Mouse (Mus musculus) liver, adult (tissue): ENCODE measurements around the gene Smg6.

Source experiments
- GATA4 ChIP-seq: IDR thresholded peaks from 2 replicates; pipeline ENCODE4 v1.6.1; 2014; ENCODE audit warnings: mild to moderate bottlenecking, low read length; ENCODE audit not compliant: insufficient replicate concordance

Smg6 gene

DNA sequence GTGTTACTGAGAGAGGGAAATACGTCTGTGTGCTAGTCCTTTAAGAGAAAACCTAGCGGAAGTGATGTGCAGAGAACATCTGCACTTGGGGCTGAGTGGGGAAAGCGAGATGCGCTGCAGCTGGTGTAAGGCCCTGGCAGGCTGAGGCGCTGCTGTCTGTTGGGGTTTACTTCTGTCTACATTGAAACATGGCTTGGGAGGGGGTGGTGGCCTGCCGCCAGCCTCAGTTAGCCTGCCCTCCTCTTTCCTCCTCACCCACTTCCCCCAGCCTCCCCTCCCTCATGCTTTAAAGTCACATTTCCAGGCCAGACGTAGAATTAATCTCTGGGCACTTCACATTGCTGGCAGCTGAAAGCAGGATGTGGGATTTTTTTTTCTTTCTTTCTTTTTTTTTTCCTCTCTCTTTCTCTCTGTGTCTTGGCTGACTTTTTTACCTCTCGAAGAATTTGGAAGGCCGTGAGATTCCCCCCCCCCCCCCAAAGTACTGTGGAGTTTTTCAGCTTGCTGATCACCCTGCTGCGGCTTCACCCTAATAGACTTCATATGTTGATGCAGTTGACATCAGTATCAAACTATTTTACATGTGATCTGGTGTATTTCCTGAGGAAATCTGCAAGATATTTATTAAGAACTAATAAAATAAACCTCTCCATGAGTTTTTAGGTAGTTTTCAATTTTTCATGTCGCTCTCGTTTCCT lies 87.5 kb downstream of the Smg6 start:
- no peak for TF ChIP-seq GATA4

DNA sequence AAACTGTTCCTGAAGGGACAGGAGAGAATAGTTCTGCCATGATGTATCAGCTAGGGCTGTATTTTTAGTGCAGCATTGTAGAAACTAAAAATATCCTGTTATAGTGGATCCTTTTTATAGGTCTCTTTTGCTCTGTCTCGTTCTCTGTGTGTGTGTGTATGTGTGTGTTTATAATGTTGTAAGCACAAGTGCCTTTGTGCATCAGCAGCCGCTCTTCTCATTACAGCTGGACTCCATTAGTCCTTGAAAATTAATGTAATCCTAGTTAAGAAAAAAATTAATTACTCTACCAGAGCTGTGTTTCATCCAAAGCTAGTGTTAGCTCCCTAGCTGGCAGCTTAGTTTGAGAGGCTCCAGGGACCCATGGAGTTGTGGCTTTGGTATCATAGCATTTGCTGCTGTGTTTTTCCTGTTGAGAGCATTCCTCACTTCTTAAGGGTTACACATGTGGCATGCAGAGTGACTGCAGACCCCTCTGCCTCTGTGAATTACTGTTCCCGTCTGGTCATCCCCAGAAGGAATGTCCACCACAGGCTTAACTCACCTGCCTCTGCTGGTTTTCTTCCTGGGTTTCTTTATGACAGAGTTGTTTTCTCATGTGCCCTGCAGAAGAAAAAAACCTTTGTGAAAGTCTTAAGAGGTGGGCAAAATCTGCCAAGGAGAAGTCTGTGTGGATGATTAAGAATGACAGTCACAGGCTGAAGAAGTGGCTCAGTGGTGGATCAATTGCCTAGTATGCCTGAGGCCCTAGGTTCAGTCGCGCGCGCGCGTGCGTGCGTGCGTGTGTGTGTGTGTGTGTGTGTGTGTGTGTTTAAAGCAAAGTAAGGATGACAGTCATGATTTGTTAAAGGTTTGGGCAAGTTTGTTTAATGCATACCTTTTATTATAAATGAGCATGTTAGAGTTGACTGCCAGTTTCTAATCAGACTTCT lies 88.4 kb downstream of the Smg6 start:
- TF ChIP-seq GATA4: no peak

DNA sequence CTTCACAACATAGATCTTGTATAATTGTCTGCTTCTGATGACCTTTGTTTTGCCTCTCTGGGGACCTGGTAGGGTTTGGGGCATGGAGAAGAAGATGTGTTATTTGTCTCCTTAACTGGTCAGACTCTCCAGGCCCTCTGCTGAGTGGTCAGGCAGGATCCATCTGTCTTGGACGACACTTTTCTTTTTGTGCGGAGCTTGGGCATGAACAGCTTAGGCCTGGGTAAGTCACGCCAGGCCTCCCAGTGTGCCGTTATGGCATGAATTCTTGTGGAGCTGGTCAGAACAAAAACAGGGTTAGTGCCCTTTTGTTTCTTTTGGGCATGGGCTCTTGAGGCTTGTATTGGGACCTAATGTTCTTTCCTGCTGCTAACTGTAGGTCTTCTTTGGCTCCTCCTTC lies 89.2 kb downstream of the Smg6 start:
- no peak for TF ChIP-seq GATA4

DNA sequence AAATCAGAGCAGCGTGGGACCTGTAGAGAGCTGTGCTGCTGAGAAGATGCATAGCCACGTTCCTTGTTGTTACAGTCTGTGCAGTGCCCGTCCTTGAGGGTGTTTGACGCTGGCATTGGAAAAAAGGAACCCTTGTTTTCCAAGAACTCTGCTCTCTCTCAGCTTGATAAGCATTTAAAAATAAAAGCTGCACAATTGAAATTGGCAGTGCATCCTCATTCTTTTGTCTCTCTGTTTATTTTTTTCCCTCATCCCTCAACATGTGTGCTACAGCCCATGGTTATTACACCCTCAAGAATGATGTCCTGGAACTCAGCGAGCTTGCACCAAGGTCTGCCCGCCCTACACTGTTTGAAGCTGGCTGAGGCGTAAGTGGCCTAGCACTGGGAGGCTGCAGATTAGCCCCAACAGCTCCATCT lies 89.8 kb downstream of the Smg6 start:
- no peak for TF ChIP-seq GATA4

DNA sequence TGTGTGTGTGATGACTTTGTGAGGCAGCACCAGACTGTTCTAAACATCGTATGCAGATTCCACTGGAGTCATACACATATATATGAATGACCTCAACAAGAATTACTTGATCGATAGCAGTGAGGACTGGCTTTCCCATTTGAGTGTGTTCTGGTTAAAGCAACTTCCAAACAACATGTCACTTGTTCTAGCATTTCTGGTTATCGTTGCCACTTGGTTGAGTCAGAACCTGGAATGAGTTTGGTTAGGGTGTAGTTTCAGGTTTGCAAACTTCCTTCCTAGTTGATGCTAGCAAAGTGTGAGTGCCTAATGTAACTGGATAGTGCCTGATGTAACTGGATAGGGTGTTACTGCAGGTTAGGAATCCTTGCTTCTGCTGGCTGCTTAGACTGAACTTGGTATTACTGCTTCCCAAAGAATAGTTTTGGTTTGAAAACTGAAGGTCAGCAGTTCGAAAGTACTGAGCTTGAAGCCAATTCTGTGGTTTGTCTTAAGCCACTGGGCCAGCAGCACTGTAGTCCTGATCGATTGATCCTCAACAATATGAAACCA lies 90.8 kb downstream of the Smg6 start:
- TF ChIP-seq GATA4: no peak

DNA sequence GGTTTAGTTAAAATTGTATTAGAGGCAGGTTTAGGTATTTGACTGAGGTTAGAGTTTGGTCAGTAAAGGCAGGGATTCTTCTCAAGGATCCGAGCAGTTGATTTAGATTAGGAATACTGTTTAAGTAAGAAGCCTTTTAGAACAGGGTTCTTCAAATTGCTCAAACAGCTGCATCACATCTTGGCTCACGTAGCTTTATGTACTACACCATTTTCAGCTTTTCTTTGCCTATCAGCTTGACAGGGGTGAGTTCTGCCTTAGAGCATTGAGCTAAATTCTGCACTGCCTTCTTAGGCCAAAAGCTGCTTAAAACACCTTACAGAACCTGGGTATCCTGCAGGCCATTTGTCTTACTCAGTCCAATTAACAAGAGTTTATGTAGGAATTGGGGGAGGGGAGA lies 92.2 kb downstream of the Smg6 start:
- TF ChIP-seq GATA4: no peak

DNA sequence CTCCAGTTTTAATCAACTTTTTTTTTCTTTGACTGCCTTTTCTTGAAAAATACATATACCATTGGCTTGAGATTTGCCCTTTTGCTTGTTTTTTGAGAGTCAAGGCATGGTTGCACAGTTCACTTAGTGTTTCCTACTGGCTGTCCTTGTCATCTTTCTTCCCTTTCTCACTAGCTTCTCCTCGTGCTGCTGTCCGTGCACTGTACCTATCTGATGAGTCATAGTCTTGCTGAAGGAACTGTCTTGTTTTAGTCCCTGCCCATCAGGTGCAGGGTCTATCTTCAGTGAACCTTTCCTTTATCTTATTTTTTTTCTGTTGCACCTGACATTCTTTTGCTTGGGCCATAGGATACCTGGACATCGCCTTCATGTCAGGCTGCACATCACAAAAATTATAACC lies 101.4 kb downstream of the Smg6 start:
- TF ChIP-seq GATA4: no peak

DNA sequence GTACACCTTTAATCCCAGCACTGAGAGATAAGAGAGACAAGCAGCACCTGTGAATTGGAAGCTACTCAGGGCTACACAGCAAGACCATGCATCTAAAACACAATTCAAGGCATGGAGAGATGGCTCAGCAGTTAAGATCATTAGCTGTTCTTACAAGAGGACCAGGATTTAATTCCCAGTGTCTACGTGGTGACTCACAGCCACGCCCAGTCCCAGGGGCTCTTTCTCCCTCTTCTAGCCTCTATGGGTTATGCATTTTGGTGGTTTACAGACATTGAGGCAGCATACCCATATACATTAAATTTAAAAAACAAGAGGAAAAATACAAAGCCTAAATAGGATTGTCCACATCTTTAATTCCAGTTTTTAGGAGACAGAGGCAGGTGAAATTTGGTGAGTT lies 102.0 kb downstream of the Smg6 start:
- TF ChIP-seq GATA4: no peak

DNA sequence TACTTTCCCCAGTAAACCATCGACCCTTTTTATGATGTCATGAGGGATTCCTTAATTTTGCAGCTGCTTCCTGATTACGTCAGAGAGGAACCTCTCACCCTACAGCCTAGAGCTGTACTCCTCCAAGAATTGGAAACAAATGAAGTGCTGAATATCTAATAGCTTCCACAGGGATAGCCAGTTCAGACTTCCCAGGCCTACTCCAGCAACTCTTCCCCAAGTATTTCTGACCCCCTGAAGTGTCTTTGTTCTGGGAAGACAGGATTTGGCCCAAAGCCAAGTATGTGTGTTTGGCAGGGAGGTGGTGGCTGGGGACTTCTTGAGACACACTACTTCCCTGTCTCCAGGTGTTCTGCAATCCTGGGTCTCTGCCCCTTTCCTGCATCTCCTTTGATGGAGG lies 105.6 kb downstream of the Smg6 start:
- TF ChIP-seq GATA4: no peak

DNA sequence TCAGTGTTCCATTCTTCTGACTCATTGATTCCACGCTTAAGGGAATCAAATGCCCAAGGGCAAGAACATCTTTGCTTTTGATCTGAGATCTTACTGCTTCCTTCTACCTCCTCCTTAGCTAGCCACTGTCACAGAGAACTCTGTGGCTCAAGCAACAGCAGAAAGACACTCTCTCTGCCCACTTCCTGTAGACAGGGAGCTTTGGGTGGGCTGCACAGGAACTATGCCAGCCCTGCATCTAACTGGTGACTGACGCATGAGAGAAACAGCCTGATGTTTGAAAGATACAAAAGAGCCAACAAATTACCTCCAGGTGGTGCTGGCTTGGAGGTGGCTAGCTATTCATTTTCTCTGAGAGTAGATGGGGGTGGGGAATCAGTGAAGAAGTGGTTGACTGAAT lies 107.3 kb downstream of the Smg6 start:
- no peak for TF ChIP-seq GATA4

DNA sequence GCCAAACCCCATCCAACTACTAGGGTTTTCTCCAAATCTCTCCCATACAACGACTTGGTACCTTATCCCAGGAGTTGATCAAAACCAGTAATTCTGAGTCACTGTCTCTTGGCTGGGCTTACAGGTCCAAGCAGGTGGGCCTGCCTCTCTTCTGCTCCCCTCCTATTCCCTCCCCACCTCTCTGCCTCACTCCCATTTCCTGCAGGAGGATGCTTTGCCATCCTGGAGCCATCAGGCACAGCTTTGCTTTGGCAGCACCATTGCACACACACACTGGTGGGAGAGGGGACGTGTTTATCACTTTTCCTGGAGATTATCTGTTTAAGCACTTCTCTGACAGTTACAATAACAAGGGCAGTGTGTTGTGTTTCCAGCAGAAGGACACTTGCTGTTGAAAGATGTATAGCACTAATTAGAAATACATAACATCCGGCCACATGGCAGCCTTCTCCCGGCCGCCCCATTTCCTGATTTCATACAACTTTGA lies 108.0 kb downstream of the Smg6 start:
- no peak for TF ChIP-seq GATA4

DNA sequence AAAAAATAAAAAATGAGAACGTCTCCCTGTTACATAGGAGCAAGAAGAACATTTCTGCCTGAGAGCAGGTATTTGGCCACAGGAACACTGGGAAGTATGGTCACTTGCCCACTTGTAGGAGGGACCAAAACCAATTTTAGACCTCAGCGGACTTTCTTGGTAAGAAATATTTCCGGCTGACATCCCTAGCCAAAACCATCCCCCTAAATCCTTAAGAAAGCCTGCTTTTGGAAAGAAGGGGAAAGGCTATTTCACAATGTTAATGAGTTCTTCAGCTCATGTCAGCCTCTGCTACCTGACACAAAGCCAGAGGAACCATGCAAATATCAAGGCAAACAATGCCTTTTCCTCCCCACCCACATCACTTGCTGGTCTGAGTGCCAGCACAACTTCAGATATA lies 108.5 kb downstream of the Smg6 start:
- no peak for TF ChIP-seq GATA4

DNA sequence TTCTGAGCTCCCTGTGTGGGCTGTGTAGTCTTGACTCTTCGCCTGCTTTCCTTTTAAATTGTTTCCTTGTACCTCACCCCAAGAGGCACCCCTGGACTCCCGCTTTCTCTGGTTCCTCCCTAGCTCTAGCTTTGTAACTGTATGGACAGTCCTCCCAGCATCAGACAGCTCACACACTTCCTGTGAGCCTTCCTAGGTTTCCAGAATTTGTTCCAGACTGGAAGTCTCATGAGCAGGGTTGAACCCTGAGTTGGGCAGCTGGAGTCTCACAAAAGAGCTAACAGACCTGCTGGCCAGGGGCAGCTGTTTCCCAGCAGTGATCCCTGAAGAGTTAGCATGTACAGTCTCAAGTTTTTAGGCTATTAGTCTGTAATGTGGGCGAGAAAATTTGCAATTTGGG lies 118.7 kb downstream of the Smg6 start:
- no peak for TF ChIP-seq GATA4

DNA sequence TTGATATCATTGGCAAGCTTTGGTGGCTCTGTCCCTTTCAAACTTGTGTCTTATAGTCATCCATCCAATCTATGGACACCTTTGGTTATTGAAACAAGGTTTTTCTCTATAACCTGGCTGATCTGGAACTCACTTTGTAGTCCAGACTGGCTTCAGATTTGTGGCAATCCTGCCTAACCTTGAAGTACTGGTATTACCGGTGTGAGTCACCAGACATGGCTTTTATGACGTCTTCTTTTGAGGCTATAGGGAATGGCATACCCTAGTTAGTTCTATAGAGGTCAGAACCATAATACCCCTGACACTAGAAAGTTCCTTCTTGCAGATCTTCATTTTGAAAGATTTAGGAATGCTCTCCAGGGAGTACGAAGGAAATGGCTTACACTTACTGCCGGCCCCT lies 120.2 kb downstream of the Smg6 start:
- no peak for TF ChIP-seq GATA4

DNA sequence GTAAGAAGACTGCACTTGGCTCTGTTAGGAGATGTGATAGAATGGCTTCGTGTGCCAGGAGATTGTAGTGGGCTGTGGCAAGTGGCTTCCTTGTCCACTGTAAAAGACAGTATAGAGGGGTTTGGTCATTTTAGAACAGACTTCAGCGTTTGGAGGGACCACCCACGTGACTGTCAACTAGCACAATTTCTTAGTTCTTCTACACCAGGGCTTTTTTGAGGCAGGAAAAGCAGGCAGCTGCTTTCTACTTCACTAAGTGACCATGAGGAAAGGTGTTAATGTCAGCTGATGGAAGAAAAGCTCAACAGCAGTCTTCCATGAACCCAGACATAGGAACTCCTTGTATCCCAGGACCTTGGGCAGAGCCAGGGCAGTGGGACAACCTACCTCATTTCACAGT lies 121.0 kb downstream of the Smg6 start:
- TF ChIP-seq GATA4: no peak

DNA sequence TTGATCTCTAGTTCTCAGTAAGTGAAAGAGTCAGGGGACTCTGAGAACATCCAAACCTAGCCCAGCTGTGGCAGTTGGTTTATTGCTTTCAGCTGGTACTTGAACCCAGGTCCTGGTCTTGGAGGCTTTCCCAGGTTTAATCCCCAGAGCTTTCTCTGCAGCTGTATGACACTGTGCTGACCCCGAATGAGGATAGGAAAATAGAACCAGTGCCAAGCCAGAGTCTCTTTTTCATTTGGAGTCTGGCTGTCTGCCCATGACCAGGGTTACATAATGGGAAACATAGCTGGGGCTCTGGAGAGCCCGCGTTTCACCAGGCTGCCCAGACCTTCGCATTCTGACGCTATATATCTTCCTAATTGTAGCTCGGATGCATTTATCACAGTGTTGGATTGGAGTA lies 121.4 kb downstream of the Smg6 start:
- TF ChIP-seq GATA4: no peak

DNA sequence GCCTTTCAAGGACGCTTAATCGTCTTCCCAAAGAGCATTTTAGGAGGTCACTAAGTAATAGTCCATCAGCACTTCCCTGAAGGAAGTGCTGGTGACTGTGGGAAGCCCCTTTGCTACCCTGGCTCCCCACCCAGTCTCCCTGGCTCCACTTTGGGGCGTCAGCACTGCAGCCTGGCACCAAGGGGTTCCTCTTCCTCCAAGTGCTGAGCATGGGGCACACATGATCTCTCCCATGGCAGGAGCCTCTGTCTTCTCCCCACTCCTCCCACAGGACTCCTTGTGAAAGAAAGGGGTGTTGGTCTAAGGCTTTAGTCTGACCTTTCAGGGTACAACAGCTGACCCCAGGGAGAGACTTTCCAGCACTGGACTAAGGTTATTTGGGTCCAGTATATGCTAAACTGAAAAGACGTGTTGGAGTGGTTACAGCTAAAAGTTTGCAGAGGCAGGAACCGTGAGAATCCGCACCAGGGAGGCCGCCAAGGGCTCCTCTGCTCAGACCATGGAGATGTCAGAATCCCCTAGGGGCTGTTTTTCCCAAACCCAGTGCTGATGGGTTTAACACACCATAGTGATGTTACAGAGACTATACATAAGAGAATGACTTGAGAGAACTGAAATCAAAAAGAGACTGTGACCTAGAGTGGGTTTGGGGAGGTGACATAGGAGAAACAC lies 122.2 kb downstream of the Smg6 start:
- TF ChIP-seq GATA4: peak; percentile 35; the same call in 1 of the 2 replicates
